Mouse (Mus musculus) B cell, adult 2 months (primary cell): ENCODE data around the gene Jsrp1.

Experiments
- DNase-seq, 2 experiments: peaks; one replicate each; pipeline ENCODE4 v3.0.0; 2022

Gene Jsrp1

GRCm38 (mm10) chr10:80790761-80791404, 22.4 kb downstream of the Jsrp1 start:
- no peak for DNase-seq

- no peak for DNase-seq
Measured at GRCm38 (mm10) chr10:80787517-80787916, 25.8 kb downstream of the Jsrp1 start.

GRCm38 (mm10) chr10:80785963-80786362, 27.3 kb downstream of the Jsrp1 start:
- no peak for DNase-seq

- DNase-seq: no peak
Measured at GRCm38 (mm10) chr10:80784871-80785270, 28.4 kb downstream of the Jsrp1 start.

GRCm38 (mm10) chr10:80784302-80784701, 29.0 kb downstream of the Jsrp1 start:
- DNase-seq: no peak

GRCm38 (mm10) chr10:80779565-80779964, 33.7 kb downstream of the Jsrp1 start:
- DNase-seq: no peak

GRCm38 (mm10) chr10:80777123-80777522, 36.2 kb downstream of the Jsrp1 start:
- DNase-seq: no peak

GRCm38 (mm10) chr10:80776358-80776869, 36.9 kb downstream of the Jsrp1 start:
- DNase-seq: no peak

- no peak for DNase-seq
Measured at GRCm38 (mm10) chr10:80775731-80776130, 37.6 kb downstream of the Jsrp1 start.

GRCm38 (mm10) chr10:80774981-80775380, 38.3 kb downstream of the Jsrp1 start:
- DNase-seq: no peak

- DNase-seq: peak; percentile 77
Measured at GRCm38 (mm10) chr10:80774549-80774948, 38.7 kb downstream of the Jsrp1 start.

GRCm38 (mm10) chr10:80773816-80774215, 39.5 kb downstream of the Jsrp1 start:
- no peak for DNase-seq

- no peak for DNase-seq
Measured at GRCm38 (mm10) chr10:80768365-80768764, 44.9 kb downstream of the Jsrp1 start.

- no peak for DNase-seq
Measured at GRCm38 (mm10) chr10:80766161-80766815, 47.0 kb downstream of the Jsrp1 start.

GRCm38 (mm10) chr10:80765746-80766145, 47.6 kb downstream of the Jsrp1 start:
- no peak for DNase-seq

- no peak for DNase-seq
Measured at GRCm38 (mm10) chr10:80763502-80763901, 49.8 kb downstream of the Jsrp1 start.

GRCm38 (mm10) chr10:80761821-80762220, 51.5 kb downstream of the Jsrp1 start:
- no peak for DNase-seq

GRCm38 (mm10) chr10:80760596-80761524, 52.4 kb downstream of the Jsrp1 start:
- no peak for DNase-seq

GRCm38 (mm10) chr10:80758651-80759050, 54.6 kb downstream of the Jsrp1 start:
- no peak for DNase-seq
